In genomic region chr6:112364581-112364980, GRCm38 (mm10) we compare ENCODE assay signal across 9 mouse cellular contexts. TPM values are rescaled to one million over a fixed set of nuclear protein-coding genes. Genes with fewer than 3 reads are reported as not detected.
DNase-seq lines count a peak whose midpoint lies in the region.
"Had no signal": no experiment of that assay in that cellular context is flagged by ENCODE, and none has a peak within 500 bp of the region (broad histone marks: within the 10 kb centered on the region; RNA-seq: fewer than 3 reads in every experiment).

No protein-coding gene starts in this region.

- peak; percentile 13 for DNase-seq in cerebellum, adult 8-10 months
- no peak for DNase-seq in cerebellum, postnatal 36 days
- DNase-seq in left cerebral cortex, adult 11 months (ENCODE audit: low spot score), result peak; percentile 28
- DNase-seq in left cerebral cortex, postnatal 36 days (ENCODE audit: low spot score in 2 of 2), result no peak
- DNase-seq in Muller cell, postnatal 12 days (ENCODE audit: inconsistent ontology term), result peak; percentile 34
- peak; percentile 31 to 78 for DNase-seq in heart, postnatal 14 days
- DNase-seq in retina, embryonic 14.5 days (ENCODE audit: low spot score), result peak; percentile 84
- DNase-seq in frontal cortex, postnatal 10 days (ENCODE audit: low spot score in 2 of 2), result no peak

- intact Hi-C loops in left cerebral cortex, postnatal 36 days (cut with DNase I), result no loop called here
- intact Hi-C loops in heart, postnatal 14 days (cut with DNase I), result loop anchor here (1.0 to 5.0 kb wide), 2 partner anchors 92 to 120 kb away; partner anchors contain the start of gene Lmcd1

RNA-seq across cellular contexts. Expression of gene Ssu2, which starts 23.2 kb away (rescaled TPM):
- total RNA-seq in left cerebral cortex, postnatal 36 days (2021), result under 1 TPM in 1 of 2 experiments, not detected in 1; 0.27 TPM
- 1 to 10 TPM; 5.1 to 8.6 TPM for total RNA-seq in heart, postnatal 14 days (2021)
- total RNA-seq: G1E had no signal

Comparison
In these comparisons a context has a peak if more than half of its experiments do, and no peak if none do; other contexts are left out.
1. DNase-seq: peak in cerebellum, adult 8-10 months (single experiment), left cerebral cortex, adult 11 months (single experiment), Muller cell, postnatal 12 days (single experiment), heart, postnatal 14 days (2 of 2) and retina, embryonic 14.5 days (single experiment); none in cerebellum, postnatal 36 days (0 of 2), left cerebral cortex, postnatal 36 days (0 of 2) and frontal cortex, postnatal 10 days (0 of 2).
2. RNA of gene Ssu2, which starts 23.2 kb away (total RNA-seq): 5.1 to 8.6 TPM in heart, postnatal 14 days; 0.27 TPM in left cerebral cortex, postnatal 36 days; every median in the first group is over 4 times any median in the second.